ENCODE assay signal across 17 mouse cellular contexts in genomic region chr14:61715746-61716145, GRCm38 (mm10).
DNase-seq lines count a peak whose midpoint lies in the region; ATAC-seq and TF ChIP-seq lines count a peak whose summit lies in the region.
"Had no signal": no experiment of that assay in that cellular context is flagged by ENCODE, and none has a peak within 500 bp of the region (broad histone marks: within the 10 kb centered on the region; RNA-seq: fewer than 3 reads in every experiment).

No protein-coding gene starts in this region.

- H3K4me2 ChIP-seq in stomach, postnatal 0 days (replicated peaks; ENCODE audit: low read depth): no peak overlapping the region
- H3K4me2 ChIP-seq: embryonic facial prominence, embryonic 15.5 days; forebrain, embryonic 13.5 days; heart, embryonic 11.5 days; limb, embryonic 13.5 days; stomach, embryonic 15.5 days had no signal

- no peak for TF ChIP-seq POLR2A in heart, adult 2 months (IDR thresholded peaks at IDR 0.05; ENCODE audit: insufficient read depth, low read depth, low read length)
- no peak for TF ChIP-seq POLR2A in thymus, adult 2 months (IDR thresholded peaks at IDR 0.05; ENCODE audit: control insufficient read depth, extremely low read depth, insufficient read depth, low read length, poor library complexity)

- H3K36me3 ChIP-seq in heart, adult 2 months (ENCODE audit: control insufficient read depth, insufficient read depth, low read length): no peaks in the 10 kb centered on the region
- no peaks in the 10 kb centered on the region for H3K36me3 ChIP-seq in thymus, adult 2 months (ENCODE audit: control insufficient read depth, insufficient read depth, low read length)
- no peaks in the 10 kb centered on the region for H3K36me3 ChIP-seq in stomach, postnatal 0 days (ENCODE audit: control insufficient read depth, insufficient read depth, low read length)
- H3K36me3 ChIP-seq: embryonic facial prominence, embryonic 15.5 days; limb, embryonic 13.5 days; stomach, embryonic 15.5 days had no signal

- H3K79me2 ChIP-seq in heart, adult 2 months (replicated peaks; ENCODE audit: control insufficient read depth, insufficient read depth, low read length): no peaks in the 10 kb centered on the region

- peak; percentile 48 for TF ChIP-seq CTCF in heart, adult 2 months (IDR thresholded peaks at IDR 0.05)
- no peak for TF ChIP-seq CTCF in thymus, adult 2 months (IDR thresholded peaks at IDR 0.05; ENCODE audit: borderline replicate concordance, control insufficient read depth, extremely low read depth, insufficient read depth, low read length, poor library complexity)
- TF ChIP-seq CTCF in stomach, postnatal 0 days (IDR thresholded peaks at IDR 0.05; ENCODE audit: low read depth): peak; percentile 22

- no peak overlapping the region for H3K4me3 ChIP-seq in heart, adult 2 months
- no peak overlapping the region for H3K4me3 ChIP-seq in thymus, adult 2 months (ENCODE audit: control insufficient read depth, insufficient read depth, low read length)
- H3K4me3 ChIP-seq in stomach, postnatal 0 days (ENCODE audit: low read depth, low read length): no peak overlapping the region
- H3K4me3 ChIP-seq: embryonic facial prominence, embryonic 15.5 days; forebrain, embryonic 13.5 days; limb, embryonic 13.5 days; stomach, embryonic 15.5 days had no signal

- 95% methylated on average over 4 of the region's 4 CpGs for WGBS in heart, adult 2 months
- WGBS in thymus, adult 2 months: 97% methylated on average over 4 of the region's 4 CpGs
- 94% methylated on average over 4 of the region's 4 CpGs for WGBS in stomach, postnatal 0 days

- TF ChIP-seq EP300 in heart, adult 2 months (IDR thresholded peaks at IDR 0.05; ENCODE audit: insufficient read depth, low read depth, low read length): no peak
- TF ChIP-seq EP300 in stomach, postnatal 0 days (optimal IDR thresholded peaks at IDR 0.05): no peak

- DNase-seq in heart, adult 2 months: no peak
- no peak for DNase-seq in heart, postnatal 25 days (ENCODE audit: low spot score)
- peak; percentile 12 for DNase-seq in thymus, postnatal 0 days (ENCODE audit: low spot score)
- DNase-seq in thymus, adult 2 months: no peak
- DNase-seq in R1 (ENCODE audit: low read depth, low spot score): peak; percentile 66
- no peak for DNase-seq in stomach, postnatal 0 days (ENCODE audit: low spot score)
- DNase-seq in cerebellum, adult 18-20 months: no peak
- DNase-seq in urinary bladder, postnatal 25 days (ENCODE audit: low spot score): no peak
- DNase-seq: cerebellum, adult 11-12 months; heart, postnatal 4 days; kidney, postnatal 25 days; right cerebral cortex, postnatal 4 days had no signal

- no peak for ATAC-seq in stomach, postnatal 0 days (ENCODE audit: low FRiP score, low TSS enrichment)
- ATAC-seq: forebrain, embryonic 13.5 days had no signal

- H3K9ac ChIP-seq in heart, adult 2 months (ENCODE audit: low read depth, low read length): no peak overlapping the region
- no peak overlapping the region for H3K9ac ChIP-seq in stomach, postnatal 0 days (ENCODE audit: low read length)
- H3K9ac ChIP-seq: embryonic facial prominence, embryonic 15.5 days; forebrain, embryonic 13.5 days; limb, embryonic 13.5 days; stomach, embryonic 15.5 days had no signal

- H3K27me3 ChIP-seq in heart, adult 2 months (ENCODE audit: control insufficient read depth, insufficient read depth, low read length): no peaks in the 10 kb centered on the region
- no peaks in the 10 kb centered on the region for H3K27me3 ChIP-seq in thymus, adult 2 months (ENCODE audit: control insufficient read depth, insufficient read depth, low read length)
- no peaks in the 10 kb centered on the region for H3K27me3 ChIP-seq in stomach, postnatal 0 days (ENCODE audit: control insufficient read depth, insufficient read depth, low read length)
- H3K27me3 ChIP-seq: embryonic facial prominence, embryonic 15.5 days; forebrain, embryonic 13.5 days; limb, embryonic 13.5 days; stomach, embryonic 15.5 days had no signal

- no peak overlapping the region for H3K27ac ChIP-seq in heart, adult 2 months
- H3K27ac ChIP-seq in thymus, adult 2 months (ENCODE audit: control insufficient read depth, insufficient read depth, low read length): no peak overlapping the region
- H3K27ac ChIP-seq in stomach, postnatal 0 days (replicated peaks): no peak overlapping the region
- H3K27ac ChIP-seq: embryonic facial prominence, embryonic 15.5 days; forebrain, embryonic 13.5 days; limb, embryonic 13.5 days; stomach, embryonic 15.5 days had no signal

- no peaks in the 10 kb centered on the region for H3K4me1 ChIP-seq in heart, adult 2 months (ENCODE audit: control insufficient read depth, insufficient read depth, low read length)
- no peaks in the 10 kb centered on the region for H3K4me1 ChIP-seq in thymus, adult 2 months (replicated peaks; ENCODE audit: control insufficient read depth, insufficient read depth, low read length)
- no peaks in the 10 kb centered on the region for H3K4me1 ChIP-seq in stomach, postnatal 0 days (replicated peaks; ENCODE audit: control insufficient read depth, insufficient read depth)
- H3K4me1 ChIP-seq: embryonic facial prominence, embryonic 15.5 days; forebrain, embryonic 13.5 days; stomach, embryonic 15.5 days had no signal

- intact Hi-C loops in heart, adult 2 months (cut with DNase I): no loop called here
- intact Hi-C loops in heart, postnatal 25 days (cut with DNase I): no loop called here

- no peaks in the 10 kb centered on the region for H3K9me3 ChIP-seq in stomach, postnatal 0 days (ENCODE audit: control insufficient read depth, low read length)
- H3K9me3 ChIP-seq: embryonic facial prominence, embryonic 15.5 days; stomach, embryonic 15.5 days had no signal

Comparison
In these comparisons a context has a peak if more than half of its experiments do, and no peak if none do; other contexts are left out.
1. DNase-seq: peak in thymus, postnatal 0 days (single experiment) and R1 (single experiment); none in heart, adult 2 months (0 of 2), heart, postnatal 25 days (single experiment), thymus, adult 2 months (single experiment), stomach, postnatal 0 days (single experiment), cerebellum, adult 18-20 months (0 of 2) and urinary bladder, postnatal 25 days (single experiment).